ENCODE assay signal across 18 mouse cellular contexts in the genomic region with DNA sequence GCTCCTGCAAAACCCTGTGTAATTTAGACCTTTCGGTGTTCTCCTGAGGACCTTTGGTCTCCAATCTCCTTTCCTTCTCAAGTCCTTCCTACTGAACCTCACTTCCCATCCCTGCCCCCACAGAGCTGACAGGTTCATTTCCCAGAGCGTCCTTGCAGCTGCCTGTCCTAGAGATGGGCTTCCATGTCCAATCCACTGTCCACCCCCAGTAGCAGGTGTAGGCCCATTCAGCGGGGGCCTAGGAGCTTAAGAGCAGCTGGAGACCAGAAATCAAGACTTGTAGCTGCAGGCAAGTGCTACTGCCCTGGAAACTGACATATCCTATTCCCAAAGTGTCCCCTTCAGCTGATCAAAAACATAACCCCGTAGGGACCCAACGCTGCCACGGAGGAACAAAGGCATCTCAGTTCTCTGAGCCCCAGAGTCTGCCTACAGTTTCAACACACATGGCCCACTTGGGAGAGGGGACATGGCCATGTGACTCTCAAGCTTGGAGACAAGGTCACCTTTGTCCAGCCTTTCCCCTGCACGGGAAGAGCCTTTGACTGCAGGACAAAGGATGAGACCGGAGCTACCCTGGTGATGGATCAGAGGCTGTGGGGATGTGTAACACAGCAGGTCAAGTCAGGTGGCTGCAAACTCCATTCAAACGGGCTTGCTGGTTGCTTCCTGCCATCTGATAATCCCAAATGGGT. TPM values are rescaled to one million over a fixed set of nuclear protein-coding genes. Genes with fewer than 3 reads are reported as not detected.
DNase-seq lines count a peak whose midpoint lies in the region; ATAC-seq and TF ChIP-seq lines count a peak whose summit lies in the region.
"Had no signal": no experiment of that assay in that cellular context is flagged by ENCODE, and none has a peak within 500 bp of the region (broad histone marks: within the 10 kb centered on the region; RNA-seq: fewer than 3 reads in every experiment).

No protein-coding gene starts in this region.

- 67% methylated on average over 9 of the region's 9 CpGs for WGBS in intestine, embryonic 14.5 days
- 69% methylated on average over 9 of the region's 9 CpGs for WGBS in intestine, postnatal 0 days
- 75% methylated on average over 9 of the region's 9 CpGs for WGBS in limb, embryonic 11.5 days

- H3K36me3 ChIP-seq in intestine, embryonic 14.5 days (ENCODE audit: control insufficient read depth, insufficient read depth, low read length), result 0 out of 2 replicates have a peak, but pooled peaks cover under 1% of the 10 kb centered on the region
- peaks cover 8% of the 10 kb centered on the region; the same call in 1 of the 2 replicates for H3K36me3 ChIP-seq in intestine, postnatal 0 days (ENCODE audit: control insufficient read depth, insufficient read depth)
- no peaks in the 10 kb centered on the region for H3K36me3 ChIP-seq in limb, embryonic 11.5 days (ENCODE audit: control insufficient read depth, insufficient read depth, low read length)
- H3K36me3 ChIP-seq: G1E; liver, embryonic 15.5 days had no signal

- no peak overlapping the region for H3K9ac ChIP-seq in intestine, embryonic 14.5 days (ENCODE audit: low read length)
- no peak overlapping the region for H3K9ac ChIP-seq in intestine, postnatal 0 days (ENCODE audit: low read depth, low read length)
- H3K9ac ChIP-seq in limb, embryonic 11.5 days (ENCODE audit: low read length), result no peak overlapping the region
- H3K9ac ChIP-seq: liver, embryonic 15.5 days; neural tube, embryonic 12.5 days had no signal

- peak; percentile 36; the same call in 1 of the 2 replicates for ATAC-seq in frontal cortex, adult (ENCODE audit: low TSS enrichment)
- ATAC-seq in intestine, embryonic 14.5 days (replicated peaks; ENCODE audit: low FRiP score, low TSS enrichment, low read depth), result 0 out of 2 replicates have a peak, but pooled peaks have one; percentile 38
- no peak for ATAC-seq in intestine, postnatal 0 days
- ATAC-seq in limb, embryonic 11.5 days (ENCODE audit: insufficient number of reproducible peaks, low FRiP score, low TSS enrichment, low read depth), result no peak
- no peak for ATAC-seq in erythroblast, adult 5-6 weeks (replicated peaks; ENCODE audit: low FRiP score, poor library complexity, severe bottlenecking)
- ATAC-seq: activated CD4-positive, CD25-positive, alpha-beta regulatory T cell, adult 4 months had no signal

- no peak for DNase-seq in frontal cortex, postnatal 25 days (ENCODE audit: low spot score in 2 of 2)
- no peak for DNase-seq in intestine, embryonic 14.5 days (ENCODE audit: low spot score)
- peak; percentile 48 for DNase-seq in brain, embryonic 14.5 days (ENCODE audit: low read depth)
- no peak for DNase-seq in limb, embryonic 11.5 days (ENCODE audit: low spot score)
- DNase-seq in liver, result no peak
- DNase-seq: B cell, adult 2 months; cerebellum, adult 8-10 months; heart, postnatal 4 days; kidney, postnatal 25 days; thymus, postnatal 25 days had no signal

- no peaks in the 10 kb centered on the region for H3K9me3 ChIP-seq in intestine, embryonic 14.5 days (ENCODE audit: control insufficient read depth, low read length)
- no peaks in the 10 kb centered on the region for H3K9me3 ChIP-seq in intestine, postnatal 0 days (ENCODE audit: control insufficient read depth)
- H3K9me3 ChIP-seq in limb, embryonic 11.5 days (ENCODE audit: control insufficient read depth, low read length), result no peaks in the 10 kb centered on the region
- H3K9me3 ChIP-seq: G1E; liver, embryonic 15.5 days; neural tube, embryonic 12.5 days had no signal

- no peak overlapping the region for H3K4me2 ChIP-seq in intestine, embryonic 14.5 days (ENCODE audit: low read length)
- no peak overlapping the region for H3K4me2 ChIP-seq in intestine, postnatal 0 days (replicated peaks; ENCODE audit: low read depth)
- no peak overlapping the region for H3K4me2 ChIP-seq in limb, embryonic 11.5 days (ENCODE audit: low read depth, severe bottlenecking)
- H3K4me2 ChIP-seq: liver, embryonic 15.5 days; neural tube, embryonic 12.5 days had no signal

- TF ChIP-seq POLR2A in brain, embryonic 14.5 days (IDR thresholded peaks at IDR 0.05; ENCODE audit: borderline replicate concordance, extremely low read depth, insufficient read depth, insufficient read length, poor library complexity, severe bottlenecking), result no peak

- no peak overlapping the region for H3K4me3 ChIP-seq in intestine, embryonic 14.5 days (ENCODE audit: low read depth, low read length)
- H3K4me3 ChIP-seq in intestine, postnatal 0 days (ENCODE audit: low read depth, low read length), result no peak overlapping the region
- H3K4me3 ChIP-seq in limb, embryonic 11.5 days (ENCODE audit: low read depth, low read length), result no peak overlapping the region
- H3K4me3 ChIP-seq: liver, embryonic 15.5 days; neural tube, embryonic 12.5 days had no signal

- H3K27me3 ChIP-seq in intestine, embryonic 14.5 days (replicated peaks; ENCODE audit: control insufficient read depth, insufficient read depth, low read length), result no peaks in the 10 kb centered on the region
- H3K27me3 ChIP-seq in intestine, postnatal 0 days (replicated peaks; ENCODE audit: control insufficient read depth, insufficient read depth, low read length), result no peaks in the 10 kb centered on the region
- H3K27me3 ChIP-seq in limb, embryonic 11.5 days (ENCODE audit: control insufficient read depth, insufficient read depth, low read length), result no peaks in the 10 kb centered on the region
- H3K27me3 ChIP-seq: liver, embryonic 15.5 days; neural tube, embryonic 12.5 days had no signal

- no peak overlapping the region for H3K27ac ChIP-seq in intestine, embryonic 14.5 days (ENCODE audit: low read depth)
- no peak overlapping the region for H3K27ac ChIP-seq in intestine, postnatal 0 days (ENCODE audit: low read depth, low read length)
- H3K27ac ChIP-seq in limb, embryonic 11.5 days (replicated peaks; ENCODE audit: low read depth, low read length), result peak overlapping the region; percentile 25; the same call in 1 of the 2 replicates
- H3K27ac ChIP-seq: liver, embryonic 15.5 days; macrophage; neural tube, embryonic 12.5 days had no signal

- TF ChIP-seq CTCF in intestine, postnatal 0 days (IDR thresholded peaks at IDR 0.05; ENCODE audit: low read depth), result no peak
- no peak for TF ChIP-seq CTCF in brain, embryonic 14.5 days (IDR thresholded peaks at IDR 0.05; ENCODE audit: borderline replicate concordance, extremely low read depth, insufficient read depth, insufficient read length)

- 0 out of 2 replicates have a peak, but pooled peaks cover 6% of the 10 kb centered on the region for H3K4me1 ChIP-seq in intestine, embryonic 14.5 days (replicated peaks; ENCODE audit: control insufficient read depth, insufficient read depth, low read length)
- H3K4me1 ChIP-seq in intestine, postnatal 0 days (replicated peaks; ENCODE audit: control insufficient read depth, insufficient read depth, low read length), result no peaks in the 10 kb centered on the region
- peaks cover 6% of the 10 kb centered on the region; the same call in 1 of the 2 replicates for H3K4me1 ChIP-seq in limb, embryonic 11.5 days (ENCODE audit: control insufficient read depth, insufficient read depth, low read length)
- H3K4me1 ChIP-seq: liver, embryonic 15.5 days had no signal

RNA-seq across cellular contexts. Expression of a gene that starts 37.3 kb away (rescaled TPM):
- polyA plus RNA-seq in intestine, embryonic 14.5 days (2014; fragmentation: Nextera tagmentation; extraction: Ambion mirVana), result 74.8 and 88.5 TPM in 2 replicates
- polyA plus RNA-seq in intestine, postnatal 0 days (2015; fragmentation: Nextera tagmentation; extraction: Ambion mirVana), result 47.9 and 56.4 TPM in 2 replicates
- polyA plus RNA-seq in brain, embryonic 14.5 days (2012; rRNA removed), result 10.3 and 13.4 TPM in 2 replicates
- 9.9 and 11.5 TPM in 2 replicates for polyA plus RNA-seq in limb, embryonic 11.5 days (2014; fragmentation: Nextera tagmentation; extraction: Ambion mirVana)
- 1.0 TPM in 1 of 2 replicates, not detected in the other for total RNA-seq in erythroblast, adult 5-6 weeks (2015; ENCODE audit: low replicate concordance)
- total RNA-seq in erythroblast, adult 5-6 weeks (2017; ENCODE audit: low replicate concordance), result 0.26 and 0.42 TPM in 2 replicates
- polyA plus RNA-seq: activated CD4-positive, CD25-positive, alpha-beta regulatory T cell, adult 4 months; G1E had no signal

Comparison
In these comparisons a context has a peak if more than half of its experiments do, and no peak if none do; other contexts are left out.
1. ATAC-seq: peak in frontal cortex, adult (single experiment) and intestine, embryonic 14.5 days (single experiment); none in intestine, postnatal 0 days (single experiment), limb, embryonic 11.5 days (single experiment) and erythroblast, adult 5-6 weeks (single experiment).